Mouse (Mus musculus) neural tube, embryonic 14.5 days (tissue): ENCODE results near the gene Asic2. TPM values are rescaled to one million over a fixed set of nuclear protein-coding genes. Genes with fewer than 3 reads are reported as not detected.

ENCODE experiments used
- ATAC-seq: fragments of 200-750 bp; cut with Nextera tagmentation; 2 replicates; pipeline ENCODE4 v1.8.0; 2017; ENCODE audit warnings: low read depth, mild to moderate bottlenecking, moderate TSS enrichment, moderate library complexity
- H3K27ac ChIP-seq: fragments of 300-500 bp; sonication (generic); 2 replicates; pipeline ENCODE4 v1.5.1; 2014; ENCODE audit warnings: low read depth, mild to moderate bottlenecking, control low read depth, low read length, moderate library complexity, mixed read lengths
- H3K27me3 ChIP-seq: fragments of 300-500 bp; sonication (generic); 2 replicates; pipeline ENCODE4 v1.6.1; 2014; ENCODE audit warnings: low read length; ENCODE audit not compliant: control insufficient read depth, insufficient read depth
- H3K36me3 ChIP-seq: fragments of 300-500 bp; sonication (generic); 2 replicates; pipeline ENCODE4 v1.6.1; 2014; ENCODE audit warnings: low read length, mixed read lengths; ENCODE audit not compliant: control insufficient read depth, insufficient read depth
- H3K4me1 ChIP-seq: fragments of 300-500 bp; sonication (generic); 2 replicates; pipeline ENCODE4 v1.6.1; 2014; ENCODE audit warnings: low read length; ENCODE audit not compliant: control insufficient read depth, insufficient read depth
- H3K4me2 ChIP-seq: fragments of 300-500 bp; sonication (generic); 2 replicates; pipeline ENCODE4 v1.6.1; 2014; ENCODE audit warnings: mild to moderate bottlenecking, low read depth, low read length, control low read depth
- H3K4me3 ChIP-seq: fragments of 300-500 bp; sonication (generic); 2 replicates; pipeline ENCODE4 v1.5.1; 2014; ENCODE audit warnings: low read depth, low read length, control low read depth, mixed read lengths
- H3K9ac ChIP-seq: fragments of 300-500 bp; sonication (generic); replicated peaks from 2 replicates; pipeline ENCODE4 v1.6.1; 2014; ENCODE audit warnings: low read depth, mild to moderate bottlenecking, control low read depth, low read length, mixed read lengths
- H3K9me3 ChIP-seq: fragments of 300-500 bp; sonication (generic); 2 replicates; pipeline ENCODE4 v1.6.1; 2016; ENCODE audit warnings: low read length; ENCODE audit not compliant: control insufficient read depth
- WGBS: fragments of 180-500 bp; shearing (Covaris S2); extraction: QIAGEN DNeasy Blood & Tissue Kit; methylation state at CpG from one replicate; pipeline ENCODE4 v1.1.7; 2014; 5-methylcytosine and 5-hydroxymethylcytosine counted together
- polyA plus RNA-seq: library from polyadenylated mRNA; unstranded; fragments of >200 nt; fragmentation: Nextera tagmentation; extraction: Ambion mirVana; gene quantifications from 2 replicates; pipeline ENCODE4 v1.2.1, GENCODE M21; 2014

Asic2 gene
- polyA plus RNA-seq, 1 experiment from 2014 or later: 16.2 TPM

- no peaks in the 10 kb centered on the region for H3K36me3 ChIP-seq
- no peak overlapping the region for H3K27ac ChIP-seq
- no peak for ATAC-seq
Measured at GRCm38 (mm10) chr11:81780596-81780995, 187.7 kb downstream of the Asic2 start.

GRCm38 (mm10) chr11:81779881-81780280 is 188.4 kb downstream of the Asic2 start:
- ATAC-seq: no peak
- Histone ChIP-seq H3K9ac (no peak overlapping the region), H3K4me2 (no peak overlapping the region), H3K27ac (no peak overlapping the region), H3K27me3 (no peaks in the 10 kb centered on the region), H3K4me1 (no peaks in the 10 kb centered on the region), H3K4me3 (no peak overlapping the region), H3K9me3 (no peaks in the 10 kb centered on the region), H3K36me3 (no peaks in the 10 kb centered on the region)
- 74% methylated on average over 7 of the region's 7 CpGs for WGBS

More at GRCm38 (mm10) chr11:81780596-81780995, 187.7 kb downstream of the Asic2 start:
- no peaks in the 10 kb centered on the region for H3K4me1 ChIP-seq
- H3K4me2 ChIP-seq: no peak overlapping the region
- H3K27me3 ChIP-seq: no peaks in the 10 kb centered on the region
- no peak overlapping the region for H3K4me3 ChIP-seq
- no peaks in the 10 kb centered on the region for H3K9me3 ChIP-seq
- no peak overlapping the region for H3K9ac ChIP-seq
- WGBS: 85% methylated on average over 2 of the region's 2 CpGs

- 4% methylated on average over 7 of the region's 7 CpGs for WGBS
- Histone ChIP-seq H3K27ac (no peak overlapping the region), H3K4me3 (no peak overlapping the region), H3K36me3 (no peaks in the 10 kb centered on the region), H3K9me3 (no peaks in the 10 kb centered on the region), H3K4me1 (peaks cover 4% of the 10 kb centered on the region; the same call in 1 of the 2 replicates), H3K27me3 (no peaks in the 10 kb centered on the region), H3K4me2 (no peak overlapping the region), H3K9ac (no peak overlapping the region)
- ATAC-seq: peak; percentile 68; the same call in 1 of the 2 replicates
Measured at GRCm38 (mm10) chr11:81771195-81771895, 196.9 kb downstream of the Asic2 start.

GRCm38 (mm10) chr11:81769691-81770260 is 198.5 kb downstream of the Asic2 start:
- no peak overlapping the region for H3K27ac ChIP-seq
- H3K4me1 ChIP-seq: peaks cover 4% of the 10 kb centered on the region; the same call in 1 of the 2 replicates
- no peak overlapping the region for H3K9ac ChIP-seq
- no peak for ATAC-seq
- H3K4me3 ChIP-seq: no peak overlapping the region
- H3K27me3 ChIP-seq: no peaks in the 10 kb centered on the region
- H3K36me3 ChIP-seq: no peaks in the 10 kb centered on the region
- no peak overlapping the region for H3K4me2 ChIP-seq
- WGBS: 74% methylated on average over 5 of the region's 5 CpGs
- H3K9me3 ChIP-seq: no peaks in the 10 kb centered on the region

GRCm38 (mm10) chr11:81768305-81768704 is 200.0 kb downstream of the Asic2 start:
- no peak for ATAC-seq
- Histone ChIP-seq H3K4me2 (no peak overlapping the region), H3K4me3 (no peak overlapping the region), H3K27me3 (no peaks in the 10 kb centered on the region), H3K27ac (no peak overlapping the region), H3K9me3 (no peaks in the 10 kb centered on the region), H3K9ac (no peak overlapping the region), H3K36me3 (no peaks in the 10 kb centered on the region), H3K4me1 (peaks cover 4% of the 10 kb centered on the region; the same call in 1 of the 2 replicates)
- 93% methylated on average over 2 of the region's 2 CpGs for WGBS

GRCm38 (mm10) chr11:81767781-81768180 is 200.5 kb downstream of the Asic2 start:
- Histone ChIP-seq H3K9ac (no peak overlapping the region), H3K27ac (peak overlapping the region; percentile 28; the same call in 1 of the 2 replicates), H3K27me3 (no peaks in the 10 kb centered on the region), H3K4me1 (peaks cover 4% of the 10 kb centered on the region; the same call in 1 of the 2 replicates), H3K9me3 (no peaks in the 10 kb centered on the region), H3K4me3 (no peak overlapping the region), H3K36me3 (no peaks in the 10 kb centered on the region), H3K4me2 (no peak overlapping the region)
- 67% methylated on average over 1 of the region's 1 CpGs for WGBS
- ATAC-seq: peak; percentile 61; the same call in 1 of the 2 replicates

- no peak overlapping the region for H3K4me3 ChIP-seq
- WGBS: 88% methylated on average over 5 of the region's 5 CpGs
- no peaks in the 10 kb centered on the region for H3K9me3 ChIP-seq
- H3K9ac ChIP-seq: no peak overlapping the region
- no peak overlapping the region for H3K4me2 ChIP-seq
- H3K4me1 ChIP-seq: no peaks in the 10 kb centered on the region
- no peak overlapping the region for H3K27ac ChIP-seq
- no peaks in the 10 kb centered on the region for H3K27me3 ChIP-seq
- no peaks in the 10 kb centered on the region for H3K36me3 ChIP-seq
- no peak for ATAC-seq
Measured at GRCm38 (mm10) chr11:81765288-81765687, 203.0 kb downstream of the Asic2 start.

- Histone ChIP-seq H3K9ac (no peak overlapping the region), H3K27me3 (no peaks in the 10 kb centered on the region), H3K4me2 (no peak overlapping the region), H3K9me3 (no peaks in the 10 kb centered on the region), H3K4me3 (no peak overlapping the region), H3K27ac (no peak overlapping the region), H3K36me3 (no peaks in the 10 kb centered on the region), H3K4me1 (no peaks in the 10 kb centered on the region)
- ATAC-seq: no peak
- 38% methylated on average over 3 of the region's 3 CpGs for WGBS
Measured at GRCm38 (mm10) chr11:81764778-81765177, 203.5 kb downstream of the Asic2 start.

- H3K27me3 ChIP-seq: no peaks in the 10 kb centered on the region
- 69% methylated on average over 4 of the region's 4 CpGs for WGBS
- no peaks in the 10 kb centered on the region for H3K36me3 ChIP-seq
- no peaks in the 10 kb centered on the region for H3K9me3 ChIP-seq
- H3K4me3 ChIP-seq: no peak overlapping the region
- no peak overlapping the region for H3K4me2 ChIP-seq
- ATAC-seq: no peak
- no peak overlapping the region for H3K9ac ChIP-seq
- H3K27ac ChIP-seq: no peak overlapping the region
- no peaks in the 10 kb centered on the region for H3K4me1 ChIP-seq
Measured at GRCm38 (mm10) chr11:81757221-81757620, 211.0 kb downstream of the Asic2 start.
